Mouse (Mus musculus): Measurements from ENCODE around the gene P2ry10. TPM values are rescaled to one million over a fixed set of nuclear protein-coding genes. Genes with fewer than 3 reads are reported as not detected.

Gene P2ry10
- polyA plus RNA-seq (2012; rRNA removed): 0.06 TPM in 1 of 2 replicates, not detected in the other

GRCm38 (mm10) chrX:107088177-107088576 is at the start of gene P2ry10:
Gene P2ry10, plus strand, starts transcription at chrX:107088492.

GRCm38 (mm10) chrX:107148681-107149080 is 60.4 kb downstream of the P2ry10 start, which contains the start of gene P2ry10b:
Gene P2ry10b, plus strand, starts transcription at chrX:107148927.

Other genes with a start within 250 kb of the P2ry10 start
- 4.0 and 24.2 TPM in 2 replicates for gene Rtl3, start 247.8 kb upstream of the P2ry10 start, polyA plus RNA-seq (2012; rRNA removed)
- 3.0 and 5.4 TPM in 2 replicates for gene Lpar4, start 167.9 kb upstream of the P2ry10 start, polyA plus RNA-seq (2012; rRNA removed)
- 0.47 and 1.1 TPM in 2 replicates for gene P2ry10b, start 60.4 kb downstream of the P2ry10 start, polyA plus RNA-seq (2012; rRNA removed)
- gene Gpr174, start 167.4 kb downstream of the P2ry10 start, polyA plus RNA-seq (2012; rRNA removed): 0.04 and 0.10 TPM in 2 replicates